Mouse (Mus musculus) R1 (cell line): ENCODE results near the gene Aspdh.
A peak's percentile ranks its signal among the peaks of the same experiment; 100 is the strongest.

ENCODE experiments used
- DNase-seq: peaks from one replicate; pipeline ENCODE4 v3.0.0-alpha.2; 2018; ENCODE audit warnings: low read depth, low spot score

Aspdh gene

DNA sequence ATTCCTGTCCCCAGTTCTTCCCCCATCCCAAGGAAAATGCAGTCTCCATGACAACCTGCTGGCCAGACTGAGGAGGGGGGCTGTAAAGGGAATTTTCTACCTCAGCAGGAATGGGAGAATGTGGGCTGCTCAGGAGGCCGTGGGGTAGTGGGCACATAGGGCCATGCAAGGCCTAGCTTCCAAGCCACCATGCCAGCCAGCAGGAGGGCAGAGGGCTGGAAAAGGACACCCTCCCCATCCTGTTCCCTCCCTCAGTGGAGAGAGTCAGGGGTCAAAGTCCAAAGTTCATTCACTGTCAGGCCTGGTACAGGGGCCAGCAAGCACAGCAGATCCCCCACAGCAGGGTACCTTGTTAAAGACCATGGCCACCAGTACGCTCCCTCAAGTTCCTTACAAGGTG, at the start of gene Aspdh:
Gene Aspdh (plus strand): TSS at position 281 of the 400 bp plus-strand sequence.
- DNase-seq = no peak

DNA sequence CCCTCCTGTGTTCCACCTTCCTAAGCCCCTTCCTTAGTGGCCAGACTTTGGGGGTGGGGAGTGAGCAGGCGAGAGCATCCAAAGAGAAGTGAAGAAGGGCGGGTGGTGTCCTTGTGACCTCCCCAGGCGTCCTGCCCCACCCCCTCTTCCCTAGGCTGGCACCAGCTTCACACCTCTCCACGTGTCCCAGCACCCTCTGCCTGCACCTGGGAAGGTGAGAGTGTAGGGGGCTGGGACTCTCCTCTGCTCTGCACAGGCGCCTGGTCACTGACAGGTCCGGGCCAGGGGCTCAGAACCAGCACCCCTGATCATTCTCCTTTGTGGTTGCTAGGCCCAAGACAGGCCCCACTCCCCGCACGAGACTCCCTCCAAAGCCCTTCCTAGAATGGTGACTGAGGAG, 37.5 kb upstream of the Aspdh start:
- DNase-seq = no peak

DNA sequence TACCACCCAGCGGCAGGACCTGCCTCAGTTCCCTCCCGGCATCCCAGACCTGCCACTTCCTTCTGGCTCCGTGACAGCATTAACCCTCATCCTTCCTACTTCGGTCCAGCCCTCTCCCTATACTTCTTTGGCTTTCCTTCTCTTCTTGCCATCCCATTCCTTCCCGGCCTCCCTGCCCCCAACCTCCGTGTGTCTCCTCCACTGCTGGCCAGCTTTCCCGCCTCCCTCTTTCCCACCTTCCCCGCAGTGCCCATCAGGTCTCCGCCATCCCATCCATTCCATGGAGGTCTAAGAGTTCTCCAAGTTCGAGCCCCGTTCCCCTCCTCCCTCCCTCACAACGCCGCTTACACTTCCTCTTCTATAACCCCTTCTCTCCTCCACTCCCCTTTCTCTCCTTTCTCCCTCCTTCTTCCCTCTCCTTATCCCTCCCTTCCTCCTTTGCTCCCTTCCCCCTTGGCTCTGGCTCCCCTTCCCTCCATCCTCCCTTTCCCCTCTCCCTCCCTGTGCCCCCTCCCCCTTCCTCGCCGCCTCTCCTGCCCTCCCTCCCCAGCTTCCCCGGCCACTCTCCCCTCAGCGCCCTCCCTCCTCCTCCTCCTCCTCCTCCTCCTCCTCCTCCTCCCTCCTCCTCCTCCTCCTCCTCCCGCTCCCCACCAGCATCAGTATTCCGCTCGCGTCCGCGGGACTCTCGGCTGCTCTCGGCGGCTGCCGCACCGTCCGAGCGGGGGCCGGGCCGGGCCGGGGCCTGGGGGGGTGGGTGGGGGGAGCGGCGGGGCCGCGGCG, 36.8 kb upstream of the Aspdh start:
- DNase-seq = peak; percentile 39

DNA sequence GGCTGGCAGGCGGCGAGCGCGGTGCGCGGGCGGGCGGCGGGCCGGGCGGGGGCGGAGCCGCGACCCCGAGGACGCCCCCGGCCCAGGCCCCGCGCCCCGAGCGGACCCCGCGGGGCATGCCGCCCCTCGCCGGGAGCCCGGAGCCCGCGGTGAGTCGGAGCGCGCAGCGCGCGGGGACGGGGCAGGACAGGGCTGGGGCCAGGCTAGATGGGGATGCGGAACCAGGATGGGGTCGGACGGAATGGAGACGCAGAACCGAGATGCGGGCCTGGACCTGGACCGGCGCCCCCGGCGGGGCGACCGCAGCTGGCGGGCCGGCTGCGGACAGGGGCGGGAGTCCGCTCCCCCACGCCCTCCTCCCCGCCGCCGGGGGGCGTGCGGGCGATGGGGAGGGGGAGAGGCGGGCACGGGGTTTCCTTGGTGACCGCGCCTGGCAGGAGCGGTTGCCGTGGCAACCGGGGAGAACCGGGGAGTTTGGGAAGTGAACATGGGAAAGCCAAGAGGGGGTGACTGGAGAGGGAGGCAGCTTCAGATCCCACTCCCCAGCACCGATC, 36.1 kb upstream of the Aspdh start, which contains the start of gene Lrrc4b:
Gene Lrrc4b (plus strand): TSS at position 51 of the 554 bp plus-strand sequence.
- DNase-seq = peak; percentile 78

DNA sequence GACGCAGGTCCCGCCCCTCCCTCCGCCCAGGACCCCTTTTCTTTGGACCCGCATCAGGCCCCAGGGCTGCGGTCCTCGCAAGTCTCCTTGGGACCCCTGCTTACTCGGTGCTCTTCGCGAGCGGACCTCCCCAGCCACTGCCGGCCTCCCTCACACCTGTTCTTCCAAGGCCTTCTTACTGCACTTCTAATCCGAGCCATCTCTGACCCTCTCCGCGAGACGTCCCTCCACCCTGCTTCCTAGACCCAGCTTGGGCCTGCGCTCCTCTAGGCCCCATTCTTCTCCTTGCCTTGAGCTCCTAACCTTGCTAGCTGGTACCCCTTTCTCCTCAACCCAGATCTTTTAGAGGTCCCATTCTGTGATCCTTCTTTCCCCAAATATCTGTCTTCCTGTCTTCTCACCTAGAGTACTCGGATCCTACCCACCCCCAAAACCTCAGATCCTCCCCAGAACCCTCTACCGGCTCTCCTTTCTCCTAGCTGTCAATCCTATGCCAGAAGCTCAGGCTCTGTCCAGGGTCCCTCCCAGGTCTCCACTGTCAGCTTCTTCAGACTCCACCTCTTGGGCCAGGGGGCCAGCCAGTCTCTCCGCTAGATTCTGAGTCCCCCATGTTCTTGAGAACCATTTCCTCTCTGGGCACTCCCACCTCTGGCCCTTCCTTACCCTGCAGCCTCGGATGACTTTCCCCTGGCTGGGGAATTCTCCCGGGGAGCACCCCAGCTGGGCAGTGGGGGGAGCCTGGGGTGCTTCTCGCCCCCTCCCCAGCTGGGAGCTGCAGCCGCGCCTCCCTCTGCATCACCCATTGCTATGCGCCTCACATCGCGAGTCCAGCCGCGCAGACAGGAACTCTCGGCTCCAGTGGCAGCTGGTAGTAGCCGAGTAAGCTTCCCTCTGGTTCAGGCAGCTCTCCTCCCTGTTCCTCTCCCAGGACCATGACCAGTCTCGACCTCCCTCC, 35.4 kb upstream of the Aspdh start:
- DNase-seq = peak; percentile 39

DNA sequence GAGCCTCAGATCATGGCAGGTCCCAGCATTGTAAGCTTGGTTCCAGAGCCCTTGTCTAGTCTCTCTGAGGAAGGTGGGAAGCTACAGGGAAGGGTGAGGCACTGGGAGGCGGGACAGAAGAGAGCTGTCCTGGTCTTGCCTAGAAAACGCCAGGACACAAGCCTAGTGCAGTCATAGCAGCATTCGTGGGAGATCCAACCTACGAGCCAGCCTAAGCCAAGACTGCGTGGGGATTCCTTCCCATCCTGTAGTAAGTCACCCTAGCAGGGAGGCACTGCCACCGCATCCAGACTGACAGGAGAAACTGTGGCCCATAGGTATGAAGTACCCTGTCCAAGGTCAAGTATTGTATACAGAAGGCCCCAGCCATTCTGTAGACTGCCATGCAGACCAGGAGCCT, 32.6 kb upstream of the Aspdh start:
- no peak for DNase-seq

DNA sequence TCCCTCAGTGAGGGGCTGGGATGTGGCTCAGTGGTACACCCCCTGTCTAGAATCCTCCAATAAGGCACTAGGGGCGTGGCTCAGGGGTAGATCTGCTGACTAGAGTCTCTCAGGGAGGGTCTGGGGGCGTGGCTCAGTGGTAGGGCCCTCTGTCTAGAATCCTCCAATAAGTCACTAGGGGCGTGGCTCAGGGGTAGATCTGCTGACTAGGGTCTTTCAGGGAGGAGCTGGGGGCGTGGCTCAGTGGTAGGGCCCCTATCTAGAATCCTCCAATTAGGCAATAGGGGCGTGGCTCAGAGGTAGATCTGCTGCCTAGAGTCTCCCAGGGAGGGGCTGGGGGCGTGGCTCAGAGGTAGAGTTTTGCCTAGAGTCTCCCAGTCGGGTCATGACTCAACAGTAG, 31.8 kb upstream of the Aspdh start:
- peak; percentile 100 for DNase-seq

DNA sequence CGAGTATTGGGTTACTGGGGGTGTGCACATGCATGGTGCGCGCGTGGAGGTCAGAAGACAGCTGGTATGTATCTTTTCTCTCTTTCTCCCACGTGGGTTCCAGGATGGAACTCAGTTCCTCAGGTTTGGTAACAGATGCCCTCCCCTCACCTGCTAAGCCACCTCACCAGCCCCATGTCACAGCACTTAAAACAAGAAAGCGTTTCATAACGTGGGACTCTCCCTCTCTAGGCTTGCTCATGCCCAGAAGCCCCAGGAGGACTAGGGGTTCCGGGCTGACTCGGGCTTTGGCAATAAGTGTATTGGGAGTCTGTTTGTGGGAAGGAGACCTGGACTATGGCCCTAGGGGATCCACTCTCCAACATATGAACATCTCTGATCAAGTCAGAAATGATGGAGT, 31.1 kb upstream of the Aspdh start:
- no peak for DNase-seq

DNA sequence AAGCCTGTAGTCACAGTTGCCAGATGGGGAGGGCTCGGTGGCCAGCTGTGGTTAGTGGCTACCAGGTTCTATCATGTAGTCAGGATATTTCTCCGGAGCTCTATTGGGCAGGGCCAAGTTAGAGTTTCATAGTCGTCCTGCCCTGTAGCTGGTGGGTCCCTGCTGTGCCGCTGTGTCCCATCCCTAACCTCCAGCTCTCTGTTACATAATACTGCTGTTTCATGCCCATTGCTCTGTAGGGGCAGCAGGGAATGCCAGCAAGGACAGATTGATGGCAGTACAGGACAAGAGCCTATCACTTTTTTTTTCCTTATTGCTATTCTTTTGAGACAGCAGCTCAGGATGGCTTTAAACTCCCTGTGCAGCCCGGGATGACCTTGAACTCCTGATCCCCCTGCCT, 29.4 kb upstream of the Aspdh start:
- no peak for DNase-seq

DNA sequence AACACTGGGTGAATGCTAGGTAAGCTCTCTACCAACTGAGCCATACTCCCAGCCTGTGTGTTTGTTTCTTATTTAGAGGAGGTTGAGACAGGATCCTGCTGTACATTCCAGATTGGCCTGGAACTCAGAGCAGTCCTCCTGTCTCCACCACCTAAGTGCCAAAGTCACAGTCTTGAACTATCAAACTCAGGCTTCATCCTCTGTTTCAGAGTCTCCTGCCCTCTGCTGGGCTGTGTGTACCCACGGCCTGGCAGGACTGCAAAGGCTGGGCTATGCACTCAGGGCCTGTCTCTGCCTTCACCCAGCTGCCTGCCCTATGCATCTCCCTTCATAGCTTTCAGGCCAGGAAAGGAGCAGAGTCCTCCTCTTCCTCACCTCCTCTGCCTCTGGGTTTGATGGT, 28.9 kb upstream of the Aspdh start:
- no peak for DNase-seq

DNA sequence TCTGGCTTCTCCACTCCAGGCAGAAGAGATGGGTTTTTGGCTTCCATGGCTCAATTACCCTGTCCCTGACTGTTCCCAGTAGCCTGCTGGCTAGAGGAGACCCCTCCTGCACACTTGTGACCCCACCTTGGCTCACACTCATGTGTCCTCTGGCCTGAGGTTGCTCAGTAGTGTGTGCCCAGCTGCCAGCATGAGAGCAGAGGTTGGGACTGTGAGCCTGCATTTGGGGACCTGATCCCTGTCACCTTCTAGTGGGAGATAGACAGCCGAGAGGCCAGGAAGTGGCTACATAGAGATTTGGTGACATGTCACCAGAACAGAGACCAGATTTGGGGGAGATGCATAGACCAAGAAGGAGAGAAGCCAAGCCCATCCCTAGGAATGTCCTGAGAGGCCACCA, 28.0 kb upstream of the Aspdh start:
- DNase-seq = no peak

DNA sequence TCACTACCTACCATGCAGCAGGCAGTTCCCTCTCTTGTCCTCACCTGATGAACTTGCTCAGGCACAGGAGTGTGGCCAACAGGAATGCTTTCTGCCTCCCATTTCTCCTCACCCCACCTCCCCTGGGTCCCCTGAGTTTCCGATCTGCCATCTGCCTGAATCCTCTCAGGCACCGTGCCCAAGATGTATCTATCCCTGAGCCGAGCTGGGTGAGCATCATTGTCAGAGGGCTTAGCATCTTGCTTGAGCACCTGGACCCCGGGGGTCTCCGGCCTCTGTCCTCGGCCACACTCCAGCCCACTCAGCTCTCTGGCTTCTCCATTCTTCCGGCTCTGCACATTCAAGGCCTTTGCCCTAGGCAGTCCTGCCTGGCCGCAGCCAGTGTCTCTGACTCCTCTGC, 27.3 kb upstream of the Aspdh start:
- no peak for DNase-seq

DNA sequence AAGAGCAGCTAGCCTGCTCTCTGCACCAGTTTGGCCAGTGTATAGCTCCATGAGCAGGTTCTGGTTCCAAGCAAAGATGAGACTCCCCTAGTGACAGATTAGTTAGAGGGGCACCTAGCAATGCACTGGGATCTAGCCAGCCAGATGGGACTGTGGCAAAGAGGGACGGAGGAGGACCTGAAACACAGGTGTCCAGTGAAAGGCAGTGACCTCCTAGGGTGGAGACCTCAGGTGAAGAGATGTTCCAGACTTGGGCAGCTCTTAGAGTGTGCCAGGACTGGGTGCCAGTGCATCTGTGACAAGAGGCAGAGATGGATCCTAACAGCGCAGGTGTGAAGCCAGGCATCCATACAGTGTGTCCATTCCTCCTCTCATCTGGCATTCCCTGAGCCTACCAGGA, 25.5 kb upstream of the Aspdh start:
- no peak for DNase-seq

DNA sequence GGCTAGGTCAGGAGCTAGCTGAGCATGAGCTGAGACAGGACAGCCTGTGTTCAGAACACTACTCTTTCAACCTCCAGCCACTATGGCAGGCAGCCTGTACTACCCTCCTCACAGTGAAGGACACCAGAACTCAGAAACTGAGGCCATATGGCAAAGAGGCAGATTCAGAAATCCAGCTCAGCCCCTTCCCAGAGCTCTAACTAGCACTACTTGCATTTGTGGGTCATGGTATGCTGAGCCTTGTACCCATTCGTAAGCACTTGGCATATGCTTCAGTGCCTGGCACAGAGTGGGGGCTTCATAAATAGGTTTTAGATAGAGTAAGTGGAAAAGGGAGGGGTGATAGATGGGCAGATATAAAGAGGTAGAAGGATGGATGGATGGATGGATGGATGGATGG, 24.7 kb upstream of the Aspdh start:
- DNase-seq = no peak

DNA sequence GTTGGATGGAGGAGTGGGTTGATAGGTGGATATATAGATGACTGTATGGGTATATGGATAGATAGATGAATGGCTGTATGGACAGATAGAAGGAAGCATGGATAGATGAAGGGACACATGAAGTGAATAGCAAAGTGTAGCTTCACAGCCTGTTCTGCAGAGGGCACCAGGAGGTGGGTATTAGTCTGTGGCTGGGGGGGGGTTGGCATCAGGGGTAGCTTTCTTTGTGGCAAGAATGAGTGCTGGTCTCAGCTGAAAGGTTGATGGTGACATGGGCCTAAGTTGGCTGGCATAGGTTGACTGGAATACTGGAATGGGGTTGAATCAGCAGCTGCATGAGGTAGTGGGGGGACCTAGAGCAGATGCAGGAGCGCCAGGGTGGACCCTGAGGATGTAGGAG, 24.0 kb upstream of the Aspdh start:
- DNase-seq = no peak

DNA sequence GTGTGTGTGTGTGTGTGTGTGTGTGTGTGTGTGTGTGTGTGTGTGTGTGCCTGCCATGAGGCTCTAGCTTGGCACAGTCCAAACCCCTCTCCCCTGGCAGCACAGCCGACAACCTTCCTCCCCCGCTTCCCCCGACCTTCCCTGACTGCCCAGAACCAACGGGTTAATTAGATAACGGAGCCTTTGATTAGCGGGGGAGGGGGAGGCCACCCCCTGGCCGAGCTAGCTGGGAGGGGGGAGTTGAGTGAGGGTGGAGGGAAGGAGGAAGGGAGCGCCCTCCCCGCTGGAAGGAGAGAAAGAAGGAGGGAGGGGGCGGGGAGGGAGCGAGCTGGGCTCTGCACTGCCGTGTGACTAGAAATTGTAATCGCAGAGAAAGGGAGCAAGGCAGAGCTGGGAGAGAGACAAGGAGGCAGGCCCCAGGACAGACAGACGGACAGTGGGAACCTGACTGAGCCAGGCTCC, 23.5 kb upstream of the Aspdh start:
- DNase-seq = no peak

DNA sequence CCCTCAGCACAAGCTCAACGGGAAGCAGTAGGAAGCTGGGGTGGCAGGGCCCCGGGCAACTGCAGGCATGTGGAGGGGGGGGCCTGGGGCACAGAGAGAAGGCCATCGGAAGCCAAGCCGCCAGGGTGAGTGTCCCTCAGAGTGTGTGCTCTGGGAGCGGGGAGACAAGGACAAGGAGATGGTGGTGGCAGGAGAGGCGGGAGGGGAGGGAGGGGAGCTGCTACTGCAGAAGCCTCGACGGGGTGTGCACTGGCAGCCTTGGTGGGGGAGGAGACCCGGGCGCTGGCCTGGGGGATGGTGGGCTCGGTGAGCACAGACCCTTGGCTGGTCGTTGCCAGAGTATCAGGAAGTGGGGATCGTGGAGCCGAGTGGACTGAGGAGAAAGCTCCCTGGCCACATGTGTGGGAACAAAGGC, 22.8 kb upstream of the Aspdh start:
- no peak for DNase-seq

DNA sequence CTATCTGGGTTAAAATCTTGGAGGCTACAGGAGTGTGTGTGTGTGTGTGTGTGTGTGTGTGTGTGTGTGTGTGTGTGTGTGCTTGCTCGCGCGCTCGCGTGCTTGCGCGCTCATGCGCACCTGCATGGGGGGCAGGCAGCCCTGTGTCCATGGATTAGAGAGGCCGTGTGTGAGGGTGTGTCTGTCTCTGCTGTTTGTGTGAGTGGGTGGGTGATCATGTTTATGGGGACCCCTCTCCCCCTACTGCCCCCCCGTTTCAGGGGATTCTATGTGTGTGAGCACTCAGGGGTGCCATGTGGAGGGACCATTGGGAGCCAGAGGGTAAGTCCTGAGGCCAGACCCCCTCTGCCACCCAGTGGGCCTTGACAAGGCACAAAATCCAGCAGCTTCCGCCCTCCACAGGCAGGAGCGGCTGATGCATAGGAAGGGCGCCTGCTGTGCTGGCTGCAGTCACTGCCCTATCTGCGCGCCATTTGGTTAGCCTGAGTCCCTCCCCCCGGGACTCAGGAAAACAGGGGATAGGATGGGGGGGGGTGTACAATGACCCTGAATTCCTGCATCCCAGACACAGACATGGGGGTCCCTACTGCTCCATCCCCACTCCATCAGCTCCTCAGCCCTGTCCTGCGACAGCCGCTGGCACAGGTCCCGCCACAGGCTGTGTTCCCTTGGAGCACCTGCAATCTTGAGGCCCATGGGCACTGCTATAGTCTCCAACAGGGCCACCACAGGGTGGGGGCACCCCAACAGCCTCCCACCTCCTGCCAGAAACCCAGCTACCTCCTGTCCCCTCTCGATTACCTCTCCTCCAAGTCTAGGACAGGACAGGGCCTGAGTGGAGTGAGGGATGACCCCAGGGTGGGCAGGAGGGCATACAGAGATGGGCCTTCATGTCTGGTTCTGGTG, 21.7 kb upstream of the Aspdh start:
- no peak for DNase-seq

DNA sequence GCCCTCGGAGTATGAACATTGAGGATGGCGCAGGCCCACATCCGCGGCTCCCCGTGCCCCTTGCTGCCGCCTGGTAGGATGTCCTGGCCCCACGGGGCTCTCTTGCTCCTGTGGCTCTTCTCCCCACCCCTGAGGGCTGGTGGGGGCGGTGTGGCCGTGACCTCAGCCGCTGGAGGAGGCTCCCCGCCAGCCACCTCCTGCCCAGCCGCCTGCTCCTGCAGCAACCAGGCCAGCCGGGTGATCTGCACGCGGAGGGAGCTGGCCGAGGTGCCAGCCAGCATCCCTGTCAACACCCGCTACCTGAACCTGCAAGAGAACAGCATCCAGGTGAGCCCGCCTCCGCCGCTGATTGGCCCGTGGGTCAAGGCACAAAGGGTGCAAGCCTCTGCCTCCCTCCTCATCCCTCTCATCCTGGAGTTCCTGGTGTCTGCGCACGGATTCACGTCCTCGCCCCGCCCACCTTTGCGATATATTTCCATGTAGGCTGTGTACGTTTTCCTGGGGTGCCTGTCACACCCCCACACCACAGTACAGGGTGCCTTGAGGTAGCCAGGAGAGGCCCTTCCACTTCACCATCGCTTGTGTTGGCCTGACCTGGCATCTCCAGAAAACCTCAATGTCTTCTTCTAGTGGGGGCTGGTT, 20.2 kb upstream of the Aspdh start:
- no peak for DNase-seq

DNA sequence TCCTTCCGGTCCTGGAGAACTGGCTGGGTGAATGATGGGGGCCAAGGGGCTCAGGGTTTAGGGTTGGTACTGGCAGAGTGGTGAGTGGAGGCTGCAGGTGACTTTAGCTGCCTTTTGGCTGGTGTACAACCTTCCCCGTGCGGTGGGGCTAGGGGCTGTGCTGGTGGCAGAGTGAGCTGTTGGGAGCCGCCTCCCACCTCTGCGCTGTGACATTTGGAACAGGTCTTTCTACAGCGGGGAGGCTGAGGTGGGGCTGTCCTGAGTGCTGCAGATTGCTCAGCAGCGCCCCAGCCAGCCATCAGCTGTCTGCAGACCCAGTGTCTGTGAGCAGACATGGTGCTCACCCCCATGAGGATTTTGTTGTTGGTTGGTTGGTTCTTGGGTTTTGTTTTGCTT, 19.7 kb upstream of the Aspdh start:
- DNase-seq = no peak
